Mouse (Mus musculus): ENCODE results near the gene A830005F24Rik.

GRCm38 (mm10) chr13:48497693-48498221, 15.6 kb upstream of the A830005F24Rik start:
- TF ChIP-seq CTCF (IDR thresholded peaks at IDR 0.05; ENCODE audit: borderline replicate concordance, insufficient read depth, low read depth, low read length) (peak; percentile 73), POLR2A (IDR thresholded peaks at IDR 0.05; ENCODE audit: borderline replicate concordance, insufficient read depth, low read length) (no peak)
